Mouse (Mus musculus) heart, postnatal 0 days (tissue): ENCODE data around the gene Pou3f4.

Experiments used
- CTCF ChIP-seq: IDR thresholded peaks from 2 replicates; pipeline ENCODE4 v1.5.1; 2016; ENCODE audit warnings: antibody characterized with exemption, control low read depth, low read depth
- EP300 ChIP-seq: IDR thresholded peaks from 2 replicates; pipeline ENCODE4 v1.6.1; 2016; ENCODE audit warnings: antibody characterized with exemption, low read depth

GRCm38 (mm10) chrX:110765939-110766338 is 48.1 kb upstream of the Pou3f4 start:
- TF ChIP-seq CTCF = no peak
- no peak for TF ChIP-seq EP300
